In the genomic region with DNA sequence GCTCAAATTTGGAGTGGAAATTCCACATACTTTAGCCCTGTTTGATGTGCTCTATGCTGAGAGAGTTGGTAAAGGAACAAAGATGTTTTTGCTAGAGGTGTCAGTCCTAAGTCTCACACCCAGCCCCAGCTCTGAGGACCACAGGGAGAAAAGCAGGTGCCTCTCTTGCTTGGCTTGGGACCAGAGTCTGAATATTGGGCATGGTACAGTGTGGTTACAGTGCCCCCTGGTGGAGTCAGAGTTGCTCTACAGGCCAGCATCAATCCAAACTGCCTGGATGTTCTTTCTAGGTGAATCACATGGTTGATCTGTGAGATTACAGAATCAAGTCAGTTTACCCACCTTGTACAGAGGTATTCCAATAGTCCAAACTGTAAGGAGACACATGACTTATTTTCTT, we compare ENCODE assay signal across 9 mouse cellular contexts. TPM values are rescaled to one million over a fixed set of nuclear protein-coding genes. Genes with fewer than 3 reads are reported as not detected.
DNase-seq lines count a peak whose midpoint lies in the region; ATAC-seq and TF ChIP-seq lines count a peak whose summit lies in the region.
"Had no signal": no experiment of that assay in that cellular context is flagged by ENCODE, and none has a peak within 500 bp of the region (broad histone marks: within the 10 kb centered on the region; RNA-seq: fewer than 3 reads in every experiment).

No protein-coding gene starts in this region.

- H3K27ac ChIP-seq in liver, postnatal 0 days (ENCODE audit: low read depth), result no peak overlapping the region

- H3K4me2 ChIP-seq in liver, postnatal 0 days (ENCODE audit: low read depth, low read length), result no peak overlapping the region

- H3K4me3 ChIP-seq in liver, postnatal 0 days (ENCODE audit: low read depth, low read length), result no peak overlapping the region

- TF ChIP-seq CTCF in liver, postnatal 0 days (IDR thresholded peaks at IDR 0.05; ENCODE audit: low read depth), result peak; percentile 99

- 0 out of 2 replicates have a peak, but pooled peaks cover 4% of the 10 kb centered on the region for H3K36me3 ChIP-seq in liver, postnatal 0 days (replicated peaks; ENCODE audit: insufficient read depth, low read length)

- ATAC-seq in CD4-positive, CD25-positive, alpha-beta regulatory T cell, adult 4 months, result peak; percentile 90
- peak; percentile 94 for ATAC-seq in granulocyte monocyte progenitor cell, adult 5-6 weeks (replicated peaks; ENCODE audit: poor library complexity, severe bottlenecking)
- ATAC-seq in liver, postnatal 0 days, result peak; percentile 74

- TF ChIP-seq EP300 in liver, postnatal 0 days (IDR thresholded peaks at IDR 0.05; ENCODE audit: low read depth), result no peak

- DNase-seq in adrenal gland, postnatal 14 days, result peak; percentile 86
- peak; percentile 67 for DNase-seq in embryo, embryonic 9.5 days (ENCODE audit: extremely low spot score)
- peak; percentile 77 to 82 for DNase-seq in kidney, postnatal 4 days
- DNase-seq in liver, postnatal 0 days, result peak; percentile 86
- DNase-seq in ovary, postnatal 14 days (ENCODE audit: low spot score), result peak; percentile 70
- DNase-seq in thymus, postnatal 10 days (ENCODE audit: low spot score in 2 of 2), result peak; percentile 73 to 90

- no peak overlapping the region for H3K9ac ChIP-seq in liver, postnatal 0 days (replicated peaks)

- no peaks in the 10 kb centered on the region; the same call in 1 of the 2 replicates for H3K4me1 ChIP-seq in liver, postnatal 0 days (ENCODE audit: insufficient read depth)

- no peaks in the 10 kb centered on the region for H3K27me3 ChIP-seq in liver, postnatal 0 days (ENCODE audit: insufficient read depth, low read length)

- no peaks in the 10 kb centered on the region for H3K9me3 ChIP-seq in liver, postnatal 0 days (ENCODE audit: low read length)

RNA-seq across cellular contexts. Expression of a gene that starts 10.8 kb away (rescaled TPM):
- 10 to 100 TPM in 1 of 2 experiments, 1 to 10 TPM in 1; 8.4 to 13.2 TPM for polyA plus RNA-seq in CD4-positive, CD25-positive, alpha-beta regulatory T cell, adult 4 months (2017; shearing (Covaris generic))
- total RNA-seq in adrenal gland, postnatal 14 days (2021), result 14.2 and 14.5 TPM in 2 replicates
- 5.6 and 11.6 TPM in 2 replicates for total RNA-seq in granulocyte monocyte progenitor cell, adult 5-6 weeks (2014; fragmentation: Nextera tagmentation)
- total RNA-seq in granulocyte monocyte progenitor cell, adult 5-6 weeks (2017), result 15.1 and 20.2 TPM in 2 replicates
- 13.0 and 14.7 TPM in 2 replicates for polyA plus RNA-seq in liver, postnatal 0 days (2015; fragmentation: Nextera tagmentation; extraction: Ambion mirVana)

RNA-seq across cellular contexts. Expression of a gene that starts 16.7 kb away (rescaled TPM):
- not detected for polyA plus RNA-seq in CD4-positive, CD25-positive, alpha-beta regulatory T cell, adult 4 months (2017; shearing (Covaris generic))
- total RNA-seq in adrenal gland, postnatal 14 days (2021), result not detected in 2 replicates
- not detected in 2 replicates for total RNA-seq in granulocyte monocyte progenitor cell, adult 5-6 weeks (2014; fragmentation: Nextera tagmentation)
- total RNA-seq in granulocyte monocyte progenitor cell, adult 5-6 weeks (2017), result 0.39 TPM in 1 of 2 replicates, not detected in the other
- not detected in 2 replicates for polyA plus RNA-seq in liver, postnatal 0 days (2015; fragmentation: Nextera tagmentation; extraction: Ambion mirVana)
- polyA plus RNA-seq: heart, embryonic 14.5 days had no signal

RNA-seq across cellular contexts. Expression of a gene that starts 31.3 kb away (rescaled TPM):
- polyA plus RNA-seq in CD4-positive, CD25-positive, alpha-beta regulatory T cell, adult 4 months (2017; shearing (Covaris generic)), result 10 to 100 TPM; 24.3 to 30.5 TPM
- 14.9 and 15.5 TPM in 2 replicates for total RNA-seq in adrenal gland, postnatal 14 days (2021)
- total RNA-seq in granulocyte monocyte progenitor cell, adult 5-6 weeks (2014; fragmentation: Nextera tagmentation), result 8.3 and 9.6 TPM in 2 replicates
- total RNA-seq in granulocyte monocyte progenitor cell, adult 5-6 weeks (2017), result 10.8 and 20.1 TPM in 2 replicates
- 8.2 and 9.5 TPM in 2 replicates for polyA plus RNA-seq in liver, postnatal 0 days (2015; fragmentation: Nextera tagmentation; extraction: Ambion mirVana)

RNA-seq across cellular contexts. Expression of a gene that starts 36.2 kb away (rescaled TPM):
- 10 to 100 TPM; 28.1 to 32.3 TPM for polyA plus RNA-seq in CD4-positive, CD25-positive, alpha-beta regulatory T cell, adult 4 months (2017; shearing (Covaris generic))
- total RNA-seq in adrenal gland, postnatal 14 days (2021), result 47.3 and 47.6 TPM in 2 replicates
- total RNA-seq in granulocyte monocyte progenitor cell, adult 5-6 weeks (2014; fragmentation: Nextera tagmentation), result 74.1 and 86.3 TPM in 2 replicates
- total RNA-seq in granulocyte monocyte progenitor cell, adult 5-6 weeks (2017), result 31.7 and 32.7 TPM in 2 replicates
- polyA plus RNA-seq in liver, postnatal 0 days (2015; fragmentation: Nextera tagmentation; extraction: Ambion mirVana), result 2.3 TPM in 2 replicates

RNA-seq across cellular contexts. Expression of a gene that starts 43.3 kb away (rescaled TPM):
- polyA plus RNA-seq in CD4-positive, CD25-positive, alpha-beta regulatory T cell, adult 4 months (2017; shearing (Covaris generic)), result not detected
- total RNA-seq in adrenal gland, postnatal 14 days (2021), result not detected in 2 replicates
- not detected in 2 replicates for total RNA-seq in granulocyte monocyte progenitor cell, adult 5-6 weeks (2014; fragmentation: Nextera tagmentation)
- not detected in 2 replicates for total RNA-seq in granulocyte monocyte progenitor cell, adult 5-6 weeks (2017)
- polyA plus RNA-seq in liver, postnatal 0 days (2015; fragmentation: Nextera tagmentation; extraction: Ambion mirVana), result not detected in 2 replicates
- polyA plus RNA-seq: heart, embryonic 14.5 days had no signal
